In the genomic region with DNA sequence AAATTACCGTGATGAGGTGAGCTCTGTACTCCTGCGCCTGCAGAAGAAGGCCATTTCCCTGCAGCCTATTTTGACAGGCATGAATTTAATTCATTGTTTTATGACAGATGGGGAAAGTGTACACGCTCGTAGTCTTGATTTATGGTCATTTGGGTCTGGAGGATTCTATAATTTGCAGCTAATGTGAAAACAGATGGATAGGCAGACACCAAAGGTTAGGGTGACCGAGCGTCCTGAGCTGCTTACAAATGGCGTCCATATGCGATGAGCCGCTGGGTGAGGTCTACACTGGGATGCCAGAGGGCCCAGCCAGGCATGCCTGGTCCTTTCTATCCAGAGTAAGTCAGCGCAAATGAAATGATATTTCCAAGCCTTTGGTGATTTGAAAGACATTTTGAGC, we compare ENCODE assay signal across 20 mouse cellular contexts.
A peak's percentile ranks its signal among the peaks of the same experiment; 100 is the strongest.
DNase-seq lines count a peak whose midpoint lies in the region; ATAC-seq lines count a peak whose summit lies in the region.
"Had no signal": no experiment of that assay in that cellular context is flagged by ENCODE, and none has a peak within 500 bp of the region (broad histone marks: within the 10 kb centered on the region; RNA-seq: fewer than 3 reads in every experiment).

No protein-coding gene starts in this region.

- no peak overlapping the region for H3K27ac ChIP-seq in neural tube, embryonic 11.5 days (ENCODE audit: low read depth, low read length)
- H3K27ac ChIP-seq in neural tube, embryonic 15.5 days (replicated peaks), result no peak overlapping the region
- H3K27ac ChIP-seq in limb, embryonic 11.5 days (replicated peaks; ENCODE audit: low read depth, low read length), result no peak overlapping the region
- H3K27ac ChIP-seq: embryonic facial prominence, embryonic 15.5 days; forebrain, embryonic 10.5 days; heart, embryonic 10.5 days had no signal

- WGBS in neural tube, embryonic 11.5 days, result 51% methylated on average over 10 of the region's 10 CpGs
- WGBS in neural tube, embryonic 15.5 days, result 43% methylated on average over 10 of the region's 10 CpGs
- 27% methylated on average over 10 of the region's 10 CpGs for WGBS in limb, embryonic 11.5 days

- H3K27me3 ChIP-seq in neural tube, embryonic 11.5 days (ENCODE audit: control insufficient read depth, insufficient read depth, low read length), result no peaks in the 10 kb centered on the region
- no peaks in the 10 kb centered on the region for H3K27me3 ChIP-seq in neural tube, embryonic 15.5 days (replicated peaks)
- no peaks in the 10 kb centered on the region; the same call in 1 of the 2 replicates for H3K27me3 ChIP-seq in limb, embryonic 11.5 days (ENCODE audit: control insufficient read depth, insufficient read depth, low read length)

- H3K4me3 ChIP-seq in neural tube, embryonic 11.5 days (ENCODE audit: low read depth, low read length), result no peak overlapping the region
- H3K4me3 ChIP-seq in neural tube, embryonic 15.5 days (replicated peaks), result no peak overlapping the region
- no peak overlapping the region for H3K4me3 ChIP-seq in limb, embryonic 11.5 days (ENCODE audit: low read depth, low read length)
- H3K4me3 ChIP-seq: embryonic facial prominence, embryonic 15.5 days; erythroblast, embryonic 14.5 days; forebrain, embryonic 10.5 days; heart, embryonic 10.5 days had no signal

- H3K9me3 ChIP-seq in neural tube, embryonic 11.5 days (ENCODE audit: control insufficient read depth, low read length), result no peaks in the 10 kb centered on the region
- no peaks in the 10 kb centered on the region for H3K9me3 ChIP-seq in neural tube, embryonic 15.5 days (replicated peaks)
- H3K9me3 ChIP-seq in limb, embryonic 11.5 days (ENCODE audit: control insufficient read depth, low read length), result no peaks in the 10 kb centered on the region
- H3K9me3 ChIP-seq: embryonic facial prominence, embryonic 15.5 days; forebrain, embryonic 10.5 days; heart, embryonic 10.5 days had no signal

- H3K9ac ChIP-seq in neural tube, embryonic 11.5 days (ENCODE audit: low read length), result no peak overlapping the region
- H3K9ac ChIP-seq in neural tube, embryonic 15.5 days (replicated peaks), result no peak overlapping the region
- H3K9ac ChIP-seq in limb, embryonic 11.5 days (ENCODE audit: low read length), result no peak overlapping the region
- H3K9ac ChIP-seq: embryonic facial prominence, embryonic 15.5 days had no signal

- 0 out of 2 replicates have a peak, but pooled peaks have one; percentile 43 for ATAC-seq in neural tube, embryonic 11.5 days (ENCODE audit: insufficient read depth, low FRiP score, low TSS enrichment)
- ATAC-seq in neural tube, embryonic 15.5 days (ENCODE audit: low FRiP score), result no peak; the same call in 1 of the 2 replicates
- peak; percentile 40; the same call in 1 of the 2 replicates for ATAC-seq in limb, embryonic 11.5 days (ENCODE audit: insufficient number of reproducible peaks, low FRiP score, low TSS enrichment, low read depth)
- ATAC-seq: forebrain, embryonic 14.5 days; hindbrain, embryonic 16.5 days had no signal

- no peaks in the 10 kb centered on the region for H3K36me3 ChIP-seq in neural tube, embryonic 11.5 days (ENCODE audit: control insufficient read depth, insufficient read depth, low read length)
- no peaks in the 10 kb centered on the region for H3K36me3 ChIP-seq in neural tube, embryonic 15.5 days
- H3K36me3 ChIP-seq in limb, embryonic 11.5 days (ENCODE audit: control insufficient read depth, insufficient read depth, low read length), result no peaks in the 10 kb centered on the region
- H3K36me3 ChIP-seq: embryonic facial prominence, embryonic 15.5 days; forebrain, embryonic 10.5 days; heart, embryonic 10.5 days had no signal

- no peaks in the 10 kb centered on the region for H3K4me1 ChIP-seq in neural tube, embryonic 11.5 days (ENCODE audit: control insufficient read depth, insufficient read depth, low read length)
- no peaks in the 10 kb centered on the region for H3K4me1 ChIP-seq in neural tube, embryonic 15.5 days
- 0 out of 2 replicates have a peak, but pooled peaks cover 2% of the 10 kb centered on the region for H3K4me1 ChIP-seq in limb, embryonic 11.5 days (ENCODE audit: control insufficient read depth, insufficient read depth, low read length)
- H3K4me1 ChIP-seq: embryonic facial prominence, embryonic 15.5 days; forebrain, embryonic 10.5 days; heart, embryonic 10.5 days had no signal

- H3K4me2 ChIP-seq in neural tube, embryonic 11.5 days (ENCODE audit: low read depth), result no peak overlapping the region
- H3K4me2 ChIP-seq in neural tube, embryonic 15.5 days, result no peak overlapping the region
- no peak overlapping the region for H3K4me2 ChIP-seq in limb, embryonic 11.5 days (ENCODE audit: low read depth, severe bottlenecking)
- H3K4me2 ChIP-seq: embryonic facial prominence, embryonic 15.5 days had no signal

- DNase-seq in neural tube, embryonic 11.5 days (ENCODE audit: low spot score), result peak; percentile 51
- DNase-seq in embryo, embryonic 11.5 days (ENCODE audit: low read depth, low spot score), result peak; percentile 31
- DNase-seq in limb, embryonic 11.5 days (ENCODE audit: low spot score), result peak; percentile 45
- DNase-seq in right cerebral cortex, postnatal 10 days (ENCODE audit: low spot score in 2 of 2), result no peak
- no peak for DNase-seq in layer of hippocampus, adult 9-11 months
- DNase-seq in Muller cell, postnatal 12 days (ENCODE audit: inconsistent ontology term), result no peak
- DNase-seq: adrenal gland, adult 8-10 months; adrenal gland, postnatal 36 days; cerebellum, adult 2 months; cerebellum, postnatal 10 days; gastrocnemius, postnatal 10 days; heart, adult 18-20 months; heart, postnatal 14 days had no signal

Comparison
In these comparisons a context has a peak if more than half of its experiments do, and no peak if none do; other contexts are left out.
1. DNase-seq: peak in neural tube, embryonic 11.5 days (single experiment), embryo, embryonic 11.5 days (single experiment) and limb, embryonic 11.5 days (single experiment); none in right cerebral cortex, postnatal 10 days (0 of 2), layer of hippocampus, adult 9-11 months (single experiment) and Muller cell, postnatal 12 days (single experiment).